Mouse (Mus musculus) cortical plate, adult 2 months (tissue): ENCODE measurements around the gene Hist1h2ak. TPM values are rescaled to one million over a fixed set of nuclear protein-coding genes. Genes with fewer than 3 reads are reported as not detected.
"Not testable (repeated sequence)": the region's sequence is repeated elsewhere in the genome, so short reads cannot be mapped to it uniquely, and the experiment has no call there.

Experiments used
- H3K27ac ChIP-seq: fragments of 200-500 bp; 2 replicates; pipeline ENCODE4 v1.5.1; 2012; ENCODE audit warnings: low read length, control low read depth, inconsistent platforms; ENCODE audit not compliant: insufficient read depth
- H3K4me1 ChIP-seq: fragments of 200-500 bp; 2 replicates; pipeline ENCODE4 v1.6.1; 2011; ENCODE audit warnings: low read length; ENCODE audit not compliant: control insufficient read depth, insufficient read depth
- H3K4me3 ChIP-seq: fragments of 200-500 bp; 2 replicates; pipeline ENCODE4 v1.5.1; 2011; ENCODE audit warnings: mild to moderate bottlenecking, low read length, control low read depth; ENCODE audit not compliant: insufficient read depth
- CTCF ChIP-seq: fragments of 200-500 bp; IDR thresholded peaks from 2 replicates; pipeline ENCODE4 v1.5.1; 2011; ENCODE audit warnings: mild to moderate bottlenecking, control low read depth, low read length; ENCODE audit not compliant: insufficient read depth; ENCODE audit errors: extremely low read depth
- POLR2A ChIP-seq: fragments of 200-500 bp; IDR thresholded peaks from 2 replicates; pipeline ENCODE4 v1.6.1; 2011; ENCODE audit warnings: mild to moderate bottlenecking, low read length, control low read depth; ENCODE audit not compliant: insufficient read depth; ENCODE audit errors: extremely low read depth
- polyA plus RNA-seq: library from polyadenylated mRNA; depleted of rRNA; stranded (reverse); fragments of >200 nt; gene quantifications from 2 replicates; pipeline ENCODE4 v1.2.3, GENCODE M21; 2012; rRNA removed

The Hist1h2ak gene
- 0.70 and 1.7 TPM in 2 replicates for polyA plus RNA-seq

GRCm38 (mm10) chr13:21753524-21754285 lies at the start of gene Hist1h2ak, which contains the start of gene Hist1h2bn:
TSS of gene Hist1h2ak (minus strand) at chr13:21753827.
TSS of gene Hist1h2bn (plus strand) at chr13:21754123.
- Histone ChIP-seq H3K4me3 (peak within 1 kb of the TSS; percentile 56), H3K27ac (peak within 1 kb of the TSS; percentile 88)
- peak; percentile 83 for TF ChIP-seq POLR2A

GRCm38 (mm10) chr13:21803058-21803457 lies 49.4 kb upstream of the Hist1h2ak start:
- not testable (repeated sequence) for H3K4me1 ChIP-seq, H3K27ac ChIP-seq, H3K4me3 ChIP-seq

More at GRCm38 (mm10) chr13:21753524-21754285, at the start of gene Hist1h2ak, which contains the start of gene Hist1h2bn:
- not testable (repeated sequence) for H3K4me1 ChIP-seq

- not testable (repeated sequence) for H3K4me1 ChIP-seq, H3K4me3 ChIP-seq, H3K27ac ChIP-seq
Observed at GRCm38 (mm10) chr13:21797163-21797562, 43.5 kb upstream of the Hist1h2ak start.

GRCm38 (mm10) chr13:21795584-21795983 lies 42.0 kb upstream of the Hist1h2ak start:
- TF ChIP-seq CTCF, result no peak
- TF ChIP-seq POLR2A, result no peak
- Histone ChIP-seq H3K27ac (no peak overlapping the region), H3K4me3 (no peak overlapping the region), H3K4me1 (0 out of 2 replicates have a peak, but pooled peaks cover 1% of the 10 kb centered on the region)

GRCm38 (mm10) chr13:21790601-21791283 lies 37.1 kb upstream of the Hist1h2ak start:
- H3K4me1 ChIP-seq, result 0 out of 2 replicates have a peak, but pooled peaks cover 1% of the 10 kb centered on the region
- H3K4me3 ChIP-seq, result no peak overlapping the region
- no peak for TF ChIP-seq POLR2A
- TF ChIP-seq CTCF, result no peak
- H3K27ac ChIP-seq, result no peak overlapping the region

GRCm38 (mm10) chr13:21789925-21790324 lies 36.3 kb upstream of the Hist1h2ak start:
- 0 out of 2 replicates have a peak, but pooled peaks cover 1% of the 10 kb centered on the region for H3K4me1 ChIP-seq
- no peak for TF ChIP-seq POLR2A
- TF ChIP-seq CTCF, result no peak
- no peak overlapping the region for H3K4me3 ChIP-seq
- no peak overlapping the region for H3K27ac ChIP-seq

GRCm38 (mm10) chr13:21787760-21788593 lies 34.4 kb upstream of the Hist1h2ak start:
- no peak for TF ChIP-seq CTCF
- TF ChIP-seq POLR2A, result no peak
- peaks cover 1% of the 10 kb centered on the region; the same call in 1 of the 2 replicates for H3K4me1 ChIP-seq
- H3K4me3 ChIP-seq, result peak overlapping the region; percentile 25; the same call in 1 of the 2 replicates
- no peak overlapping the region for H3K27ac ChIP-seq

GRCm38 (mm10) chr13:21786899-21787629 lies 33.4 kb upstream of the Hist1h2ak start, which contains the start of the genes Hist1h2an and Hist1h2bp:
TSS of gene Hist1h2an (minus strand) at chr13:21787218.
TSS of gene Hist1h2bp (plus strand) at chr13:21787461.
- H3K4me3 ChIP-seq, result peak within 1 kb of the TSS; percentile 25
- peak; percentile 53; the same call in 1 of the 2 replicates for TF ChIP-seq POLR2A
- not testable (repeated sequence) for H3K27ac ChIP-seq, H3K4me1 ChIP-seq

- no peak overlapping the region for H3K27ac ChIP-seq
- peaks cover 1% of the 10 kb centered on the region; the same call in 1 of the 2 replicates for H3K4me1 ChIP-seq
- TF ChIP-seq POLR2A (no peak), CTCF (no peak)
- no peak overlapping the region; the same call in 1 of the 2 replicates for H3K4me3 ChIP-seq
Observed at GRCm38 (mm10) chr13:21786189-21786898, 32.7 kb upstream of the Hist1h2ak start.
